Mouse (Mus musculus) CH12.LX (cell line): Measurements from ENCODE around the gene Dnajc1.

Experiments used
- CTCF ChIP-seq, 2 experiments: IDR thresholded peaks in 1 of 2; conservative IDR thresholded peaks in 1 of 2; 2 replicates each; pipeline ENCODE4 v1.5.1; 2011 to 2012; ENCODE audit warnings: low read depth in 2 of 2, low read length in 2 of 2, improper control_type of control experiment in 1 of 2, inconsistent platforms in 1 of 2, mild to moderate bottlenecking in 1 of 2, moderate library complexity in 1 of 2
- ELF1 ChIP-seq: IDR thresholded peaks from 2 replicates; pipeline ENCODE4 v1.6.1; 2014; ENCODE audit warnings: low read depth, mild to moderate bottlenecking, inconsistent platforms, low read length, improper control_type of control experiment
- EP300 ChIP-seq: IDR thresholded peaks from 2 replicates; pipeline ENCODE4 v1.6.1; 2011; ENCODE audit warnings: low read length, improper control_type of control experiment
- MEF2A ChIP-seq: IDR thresholded peaks from 2 replicates; pipeline ENCODE4 v1.6.1; 2014; ENCODE audit warnings: low read depth, mild to moderate bottlenecking, inconsistent platforms, low read length, improper control_type of control experiment, borderline replicate concordance
- POLR2A ChIP-seq: IDR thresholded peaks from 2 replicates; pipeline ENCODE4 v1.6.1; 2011; ENCODE audit warnings: low read depth, mild to moderate bottlenecking, improper control_type of control experiment, low read length
- SMC3 ChIP-seq: IDR thresholded peaks from 2 replicates; pipeline ENCODE4 v1.6.1; 2011; ENCODE audit warnings: low read depth, low read length, improper control_type of control experiment
- TCF12 ChIP-seq: IDR thresholded peaks from 2 replicates; pipeline ENCODE4 v1.6.1; 2014; ENCODE audit warnings: low read depth, mild to moderate bottlenecking, inconsistent platforms, low read length, improper control_type of control experiment
- USF1 ChIP-seq: IDR thresholded peaks from 2 replicates; pipeline ENCODE4 v1.6.1; 2014; ENCODE audit warnings: low read depth, mild to moderate bottlenecking, inconsistent platforms, low read length, improper control_type of control experiment
- USF2 ChIP-seq: conservative IDR thresholded peaks from 2 replicates; pipeline ENCODE4 v1.6.1; 2011; ENCODE audit warnings: low read depth, low read length, improper control_type of control experiment
- ZC3H11A ChIP-seq: IDR thresholded peaks from 2 replicates; pipeline ENCODE4 v1.6.1; 2012; ENCODE audit warnings: low read depth, mild to moderate bottlenecking, inconsistent platforms, low read length, improper control_type of control experiment
- ZKSCAN1 ChIP-seq: IDR thresholded peaks from 2 replicates; pipeline ENCODE4 v1.6.1; 2012; ENCODE audit warnings: low read depth, inconsistent platforms, low read length, improper control_type of control experiment, borderline replicate concordance
- ZMIZ1 ChIP-seq: IDR thresholded peaks from 2 replicates; pipeline ENCODE4 v1.6.1; 2012; ENCODE audit warnings: low read depth, mild to moderate bottlenecking, inconsistent platforms, low read length, improper control_type of control experiment

GRCm38 (mm10) chr2:18391861-18392260 lies 769 bp downstream of the Dnajc1 start:
- TF ChIP-seq ZMIZ1: no peak
- no peak for TF ChIP-seq USF1
- TF ChIP-seq POLR2A: no peak
- no peak for TF ChIP-seq SMC3
- TF ChIP-seq ZKSCAN1: no peak
- no peak for TF ChIP-seq ELF1
- TF ChIP-seq CTCF (conservative IDR thresholded peaks at IDR 0.05 in 1 of 2, IDR thresholded peaks at IDR 0.05 in 1 of 2; ENCODE audit: low read depth in 2 of 2, low read length in 2 of 2): no peak
- TF ChIP-seq EP300: no peak
- TF ChIP-seq TCF12: no peak
- no peak for TF ChIP-seq USF2
- TF ChIP-seq ZC3H11A: no peak
- TF ChIP-seq MEF2A: no peak
